Mouse (Mus musculus) gastrocnemius, adult 2 months (tissue): ENCODE measurements around the gene Fars2. TPM values are rescaled to one million over a fixed set of nuclear protein-coding genes. Genes with fewer than 3 reads are reported as not detected.
"Not testable (repeated sequence)": the region's sequence is repeated elsewhere in the genome, so short reads cannot be mapped to it uniquely, and the experiment has no call there.

Experiments
- DNase-seq: peaks from one replicate; pipeline ENCODE4 v3.0.0; 2022
- H3K27ac ChIP-seq: fragments of 200-600 bp; 2 replicates; pipeline ENCODE4 v1.8.1; 2022; ENCODE audit warnings: mild to moderate bottlenecking
- H3K4me3 ChIP-seq: fragments of 200-600 bp; 2 replicates; pipeline ENCODE4 v1.8.1; 2022; ENCODE audit warnings: mild to moderate bottlenecking, moderate library complexity
- CTCF ChIP-seq: fragments of 200-600 bp; IDR thresholded peaks from 2 replicates; pipeline ENCODE4 v1.8.1; 2022; ENCODE audit warnings: antibody characterized with exemption, mild to moderate bottlenecking, moderate library complexity
- intact Hi-C: fragments of 180-260 bp; cut with DNase I; formaldehyde crosslinking; loops from one replicate; pipeline ENCODE4 v1.15.1; 2025
- total RNA-seq, 2 experiments: library from RNA; stranded (reverse); gene quantifications; 2 replicates each; pipeline ENCODE4 v1.2.3; 2021

Gene Fars2
- total RNA-seq, 2 experiments from 2014 or later, result 40.8 to 43.4 TPM

DNA sequence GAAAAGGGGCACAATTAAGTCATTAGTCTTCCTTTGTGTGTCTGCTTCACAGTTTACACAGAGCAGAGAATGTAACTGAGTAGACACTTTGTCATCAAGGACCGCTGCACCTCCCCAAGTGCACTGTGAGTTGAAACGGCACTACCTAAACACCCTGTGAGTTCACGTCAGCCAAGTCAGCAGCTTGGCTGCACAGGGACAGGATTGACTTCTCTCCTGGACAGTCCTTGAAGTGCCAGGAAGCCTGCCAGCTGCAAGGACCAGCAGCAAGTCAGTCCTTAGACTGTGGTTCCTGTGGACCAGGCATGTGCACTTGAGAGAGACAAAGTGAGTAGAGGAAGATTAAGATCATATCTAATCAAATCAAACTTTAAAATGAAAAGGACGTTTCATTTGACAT lies 330.7 kb downstream of the Fars2 start:
- intact Hi-C loops, result no loop called here

DNA sequence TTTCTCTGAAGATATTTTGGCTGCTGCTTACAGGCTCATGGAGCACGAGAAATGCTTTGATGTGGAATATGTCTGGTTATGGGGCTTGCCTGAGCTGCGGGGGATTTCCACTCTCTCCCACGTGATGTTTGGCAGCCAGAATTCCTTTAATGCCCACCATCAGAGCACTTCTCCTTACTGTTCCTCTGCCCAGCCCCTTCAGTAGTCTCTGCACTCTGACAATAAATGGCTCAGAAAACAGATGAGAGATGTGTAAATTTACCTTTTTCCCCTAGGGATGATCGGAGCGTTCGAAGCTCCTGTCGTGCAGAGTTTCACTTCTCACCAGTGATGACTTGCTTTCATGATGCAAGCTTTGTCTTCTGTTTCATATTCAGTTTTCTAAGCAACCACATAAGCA lies 331.4 kb downstream of the Fars2 start:
- DNase-seq, result no peak
- intact Hi-C loops, result no loop called here
- Histone ChIP-seq H3K27ac (no peak overlapping the region), H3K4me3 (no peak overlapping the region)
- no peak for TF ChIP-seq CTCF

More for the DNA sequence above, 330.7 kb downstream of the Fars2 start:
- TF ChIP-seq CTCF, result no peak
- peak; percentile 74 for DNase-seq
- Histone ChIP-seq H3K4me3 (no peak overlapping the region), H3K27ac (peak overlapping the region; percentile 38; the same call in 1 of the 2 replicates)

DNA sequence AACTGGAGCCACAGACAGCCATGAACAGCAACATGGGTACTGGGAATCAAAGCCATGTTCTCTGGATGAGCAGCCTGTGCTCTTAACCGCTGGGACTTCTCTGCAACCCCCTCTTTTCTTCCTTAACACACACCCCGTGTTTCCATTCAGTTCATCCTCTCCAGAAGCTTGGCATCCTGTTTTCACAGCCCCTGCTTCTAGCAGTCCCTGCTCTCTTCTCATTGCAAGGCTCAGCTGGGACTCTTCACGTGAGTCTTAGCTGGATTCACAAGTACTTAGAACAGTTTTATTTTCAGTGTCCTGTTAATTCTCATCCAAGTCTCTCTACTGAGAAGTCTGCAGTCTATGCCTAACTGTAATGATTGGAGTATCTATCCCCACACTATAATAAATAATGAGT lies 334.2 kb downstream of the Fars2 start:
- no peak for TF ChIP-seq CTCF
- no peak overlapping the region for H3K4me3 ChIP-seq

DNA sequence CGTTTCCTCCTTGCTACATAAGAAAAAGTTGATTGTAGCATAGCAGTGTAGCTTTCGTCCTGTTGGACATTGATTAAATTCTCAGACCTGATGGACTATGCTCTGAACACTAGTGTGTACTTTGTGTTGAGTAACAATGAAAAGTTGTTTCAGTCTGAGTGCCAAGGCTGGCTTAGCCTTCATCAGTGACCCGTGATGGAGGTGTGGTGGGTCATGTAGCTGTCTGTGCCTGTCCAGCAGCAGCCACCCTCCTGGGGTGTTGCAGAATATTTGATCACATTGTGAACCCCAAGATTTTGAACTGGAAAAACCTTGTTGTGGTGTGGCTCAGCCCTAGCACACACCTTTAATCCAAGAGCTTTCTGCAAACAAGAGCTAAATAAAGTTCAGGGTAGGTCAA lies 343.3 kb downstream of the Fars2 start:
- no peak overlapping the region for H3K4me3 ChIP-seq
- intact Hi-C loops, result no loop called here

More for the DNA sequence above, 334.2 kb downstream of the Fars2 start:
- intact Hi-C loops, result no loop called here
- DNase-seq, result no peak
- H3K27ac ChIP-seq, result no peak overlapping the region

DNA sequence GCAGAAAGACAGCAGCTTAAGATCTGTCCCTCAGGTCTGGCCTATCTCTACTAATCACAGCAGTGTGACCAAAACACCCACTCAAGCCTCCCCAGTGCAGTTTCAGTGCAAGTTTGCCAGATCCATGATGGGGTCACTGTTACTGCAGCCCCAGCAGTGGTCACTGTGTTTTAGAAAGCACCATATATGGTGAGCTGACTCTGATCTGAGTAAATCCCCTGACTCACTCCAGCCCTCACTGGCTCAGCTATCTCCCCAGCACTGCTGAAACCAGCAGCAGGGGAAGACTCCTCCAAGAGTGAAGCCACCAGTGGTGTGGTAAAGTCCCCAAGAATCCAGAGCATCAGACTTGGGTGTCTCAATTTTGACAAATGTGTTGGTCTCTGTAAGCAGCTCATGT lies 346.5 kb downstream of the Fars2 start:
- no peak for DNase-seq
- intact Hi-C loops, result no loop called here
- Histone ChIP-seq H3K27ac (no peak overlapping the region), H3K4me3 (no peak overlapping the region)
- no peak for TF ChIP-seq CTCF

More for the DNA sequence above, 343.3 kb downstream of the Fars2 start:
- no peak for TF ChIP-seq CTCF
- no peak overlapping the region for H3K27ac ChIP-seq
- DNase-seq, result no peak

DNA sequence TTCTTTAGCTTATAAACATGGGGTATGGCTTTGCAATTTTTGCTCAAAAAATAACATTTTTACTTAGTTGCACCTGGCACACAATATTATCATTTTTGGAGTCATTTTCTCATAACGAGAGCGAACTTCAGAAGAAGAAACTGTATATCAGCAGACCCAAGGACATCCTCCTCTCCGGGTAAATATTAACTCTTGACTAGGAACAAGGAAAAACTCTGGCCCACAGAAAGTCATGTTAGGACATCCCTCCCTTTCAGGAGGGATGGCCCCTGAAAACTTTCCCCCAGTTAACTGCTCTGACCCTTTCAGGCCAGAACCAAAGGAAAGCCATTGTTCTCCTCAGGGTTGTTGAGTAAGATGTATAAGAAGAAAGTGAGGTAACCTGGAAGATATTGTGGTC lies 348.9 kb downstream of the Fars2 start:
- intact Hi-C loops, H3K27ac ChIP-seq, DNase-seq, H3K4me3 ChIP-seq: not testable (repeated sequence)

DNA sequence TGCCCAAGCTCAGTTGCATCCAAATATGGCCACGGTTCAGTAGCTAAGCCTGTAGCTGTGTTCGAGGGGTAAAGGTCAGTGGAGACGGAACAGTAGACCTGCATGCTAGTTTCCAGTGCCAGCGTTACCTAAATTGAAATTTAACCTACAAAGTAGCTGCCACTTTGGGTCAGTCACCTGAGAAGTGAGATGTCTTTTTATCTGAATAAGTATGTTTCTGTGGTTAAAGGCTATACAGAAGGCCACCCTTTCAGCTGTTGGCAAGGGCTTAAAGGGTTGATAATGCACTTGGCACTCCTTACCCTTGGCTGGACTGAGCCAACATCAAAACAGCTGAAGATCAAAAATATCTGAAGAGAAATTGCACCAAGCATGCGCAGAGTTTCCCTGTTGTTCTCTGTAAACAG lies 349.3 kb downstream of the Fars2 start:
- Histone ChIP-seq H3K27ac (no peak overlapping the region), H3K4me3 (no peak overlapping the region)
- TF ChIP-seq CTCF, result no peak
- DNase-seq, result no peak
- intact Hi-C loops, result no loop called here

DNA sequence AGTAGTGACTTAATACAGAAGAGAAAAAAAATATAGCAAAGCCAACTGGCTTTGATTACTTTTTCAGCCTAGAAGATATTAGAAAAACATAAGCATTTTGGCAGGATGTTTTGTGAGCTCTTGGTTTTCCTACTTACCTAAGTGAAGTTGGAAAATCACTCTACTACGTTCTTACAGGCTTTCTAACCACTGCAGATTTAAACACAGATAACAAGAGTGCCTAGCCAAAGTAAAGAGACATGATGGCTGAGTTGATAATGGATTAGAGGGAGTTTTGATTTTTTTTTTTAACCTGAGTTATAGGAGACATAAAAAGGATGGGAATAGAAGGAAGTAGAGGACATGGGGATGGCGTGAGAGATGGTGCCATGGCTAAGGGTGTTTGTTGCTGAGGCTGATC lies 350.6 kb downstream of the Fars2 start:
- intact Hi-C loops, result no loop called here
- DNase-seq, result no peak
- peak overlapping the region; percentile 53 for H3K27ac ChIP-seq
- TF ChIP-seq CTCF, result no peak
- H3K4me3 ChIP-seq, result no peak overlapping the region

DNA sequence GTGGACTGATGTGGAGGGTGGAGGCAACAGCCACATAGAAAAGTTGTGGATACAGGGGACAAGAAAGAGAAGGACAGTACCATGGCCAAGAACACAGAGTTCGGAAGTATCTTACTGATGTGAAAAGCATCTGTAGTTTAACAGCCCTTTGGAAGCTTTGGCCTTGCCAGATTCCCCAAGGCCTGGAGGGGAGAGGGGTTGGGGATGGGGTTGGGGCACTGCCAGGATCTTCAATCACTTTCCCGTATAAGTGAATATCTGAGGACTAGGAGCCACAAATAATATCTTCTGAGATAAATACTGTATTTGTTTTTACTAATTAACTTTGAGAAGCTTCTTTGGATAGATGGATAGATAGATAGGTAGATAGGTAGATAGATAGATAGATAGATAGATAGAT lies 351.8 kb downstream of the Fars2 start:
- no peak for TF ChIP-seq CTCF
- intact Hi-C loops, result no loop called here

DNA sequence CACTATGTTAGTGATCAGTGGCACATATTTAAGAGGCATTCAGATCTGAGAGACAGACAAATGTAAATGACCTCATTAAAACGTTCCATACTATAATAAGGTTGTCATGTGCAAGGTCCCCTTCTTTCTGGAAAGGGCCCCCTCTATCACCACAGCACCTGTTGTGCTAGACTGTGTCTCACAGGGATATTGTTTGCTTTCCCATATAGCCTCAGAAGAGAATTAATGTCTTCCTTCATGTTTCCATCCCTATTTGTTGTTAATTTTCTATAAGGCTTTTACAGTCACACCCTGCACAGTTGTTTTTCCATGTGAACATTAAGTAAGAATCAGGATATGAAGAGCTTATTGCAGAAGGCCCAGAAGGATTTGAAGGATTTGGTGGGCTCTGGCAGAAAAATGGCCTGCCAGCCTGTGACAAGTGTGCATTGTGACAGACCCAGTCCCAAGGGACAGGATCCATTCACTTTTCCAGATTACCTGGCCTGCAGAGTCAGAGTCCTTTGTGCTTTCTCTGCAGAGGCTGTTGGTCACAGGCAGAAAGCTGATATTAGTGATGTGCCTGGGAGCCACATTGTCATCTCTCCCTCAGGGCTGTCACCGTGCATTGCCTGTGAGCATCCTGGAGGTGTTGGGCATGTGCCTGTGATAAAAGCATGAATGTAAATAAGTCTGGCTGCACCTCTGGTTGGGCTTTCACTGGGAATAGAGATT lies 352.4 kb downstream of the Fars2 start:
- no peak for DNase-seq
- Histone ChIP-seq H3K4me3 (no peak overlapping the region), H3K27ac (no peak overlapping the region)
- TF ChIP-seq CTCF, result no peak
- intact Hi-C loops, result no loop called here

More for the DNA sequence above, 351.8 kb downstream of the Fars2 start:
- no peak for DNase-seq
- Histone ChIP-seq H3K27ac (peak overlapping the region; percentile 53; the same call in 1 of the 2 replicates), H3K4me3 (no peak overlapping the region)

DNA sequence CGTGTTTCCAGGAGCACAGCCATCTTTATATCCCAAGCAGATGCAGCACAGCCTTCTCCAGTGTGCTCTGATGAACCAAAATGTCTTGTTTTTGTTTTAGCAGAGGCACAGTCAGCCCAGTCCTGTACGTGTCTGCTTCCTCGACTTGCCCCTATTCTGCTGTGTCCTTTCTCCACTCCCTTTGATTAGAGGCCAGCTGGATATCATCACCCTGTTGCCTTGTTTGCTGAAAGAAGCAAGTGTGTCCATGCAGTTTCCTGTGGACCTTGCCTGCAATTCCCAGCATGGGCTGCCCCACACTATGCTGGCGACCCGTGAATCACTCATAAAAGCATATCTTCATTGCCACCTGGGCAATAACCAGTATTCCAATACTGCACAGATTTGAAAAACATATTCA lies 360.4 kb downstream of the Fars2 start:
- TF ChIP-seq CTCF, result no peak
- DNase-seq, result no peak
- Histone ChIP-seq H3K4me3 (no peak overlapping the region), H3K27ac (no peak overlapping the region)
- intact Hi-C loops, result no loop called here

DNA sequence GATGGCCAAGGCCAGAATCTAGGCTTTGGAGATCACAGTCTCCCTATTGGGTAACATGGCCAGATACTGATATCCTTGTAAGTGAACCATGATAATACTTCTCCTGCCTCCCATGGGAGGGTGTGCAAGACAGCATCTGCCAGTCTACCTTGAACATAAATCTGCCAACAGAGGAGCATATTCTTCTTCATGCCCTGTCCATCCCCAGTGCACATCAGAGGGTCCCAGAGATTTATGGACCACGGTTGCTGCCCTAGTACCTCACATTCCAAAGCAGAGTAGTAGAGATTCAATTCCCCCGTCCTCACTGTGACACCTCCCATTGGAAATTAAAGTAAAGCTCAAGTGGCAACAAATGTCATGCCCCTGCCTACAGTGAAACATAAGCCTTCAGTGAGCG lies 361.0 kb downstream of the Fars2 start:
- H3K4me3 ChIP-seq, result no peak overlapping the region
- intact Hi-C loops, result no loop called here
- no peak for TF ChIP-seq CTCF
- no peak overlapping the region for H3K27ac ChIP-seq
- no peak for DNase-seq

DNA sequence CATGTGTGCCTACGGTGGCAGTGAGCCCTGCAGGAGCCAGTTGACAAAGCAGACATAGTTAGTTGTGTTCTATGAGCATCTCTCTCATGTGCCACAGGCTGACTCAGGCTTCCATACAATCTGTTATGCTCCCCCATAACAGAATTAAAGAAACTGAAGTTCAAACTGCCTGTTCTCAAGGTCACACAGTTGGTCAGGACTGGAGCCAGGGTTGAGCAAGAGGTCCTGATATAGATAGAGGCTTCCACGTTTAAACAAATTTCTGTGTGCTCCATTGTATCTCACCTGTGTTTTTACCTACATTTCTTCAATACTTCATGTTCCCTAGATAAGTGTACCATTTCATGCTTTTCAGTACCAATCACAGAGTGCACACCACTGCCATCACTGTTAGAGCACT lies 362.9 kb downstream of the Fars2 start:
- intact Hi-C loops, result no loop called here
- no peak for TF ChIP-seq CTCF
- H3K27ac ChIP-seq, result no peak overlapping the region
- no peak for DNase-seq
- no peak overlapping the region for H3K4me3 ChIP-seq

DNA sequence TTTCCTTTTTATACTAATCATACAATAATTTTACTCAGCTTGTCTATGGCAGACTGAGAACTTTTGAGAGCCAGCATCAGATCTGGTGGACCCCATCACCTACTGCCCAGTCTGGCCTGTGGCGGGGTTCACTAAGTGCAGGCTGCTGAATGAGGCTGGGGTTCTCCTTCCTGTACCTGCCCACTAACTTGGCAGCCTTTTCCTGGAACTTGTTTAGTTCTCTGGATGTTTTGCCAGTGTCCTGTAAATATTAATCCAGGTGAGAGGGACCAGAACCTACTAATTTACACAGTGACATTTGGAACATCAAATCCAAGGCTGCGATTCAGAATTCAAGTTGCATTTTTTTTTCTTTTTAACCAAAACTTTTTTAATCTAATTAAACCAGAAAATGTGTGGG lies 367.2 kb downstream of the Fars2 start:
- Histone ChIP-seq H3K4me3 (no peak overlapping the region), H3K27ac (no peak overlapping the region)
- intact Hi-C loops, result no loop called here
- TF ChIP-seq CTCF, result no peak
- DNase-seq, result no peak
